Mouse (Mus musculus): ENCODE measurements around the gene Akr1c13. TPM values are rescaled to one million over a fixed set of nuclear protein-coding genes. Genes with fewer than 3 reads are reported as not detected.
A peak's percentile ranks its signal among the peaks of the same experiment; 100 is the strongest.
"Not testable (repeated sequence)": the region's sequence is repeated elsewhere in the genome, so short reads cannot be mapped to it uniquely, and the experiment has no call there.

Akr1c13 gene
- polyA plus RNA-seq, 1 experiment, result 0.42 TPM

- H3K4me3 ChIP-seq (ENCODE audit: insufficient read depth, low read length); H3K27ac ChIP-seq (ENCODE audit: insufficient read depth, low read length); H3K4me1 ChIP-seq (ENCODE audit: control insufficient read depth, insufficient read depth, low read length): not testable (repeated sequence)
- TF ChIP-seq CTCF (IDR thresholded peaks at IDR 0.05; ENCODE audit: borderline replicate concordance, insufficient read depth, low read length), result peak; percentile 27; the same call in 1 of the 2 replicates
These were observed 4.1 kb upstream of the Akr1c13 start for GRCm38 (mm10) chr13:4186641-4187411.

GRCm38 (mm10) chr13:4188174-4188573, 2.8 kb upstream of the Akr1c13 start:
- TF ChIP-seq CTCF (IDR thresholded peaks at IDR 0.05; ENCODE audit: borderline replicate concordance, insufficient read depth, low read length), result no peak
- no peak for TF ChIP-seq POLR2A (IDR thresholded peaks at IDR 0.05; ENCODE audit: low read depth, low read length)
- Histone ChIP-seq H3K27ac (ENCODE audit: insufficient read depth, low read length) (no peak overlapping the region), H3K4me3 (ENCODE audit: insufficient read depth, low read length) (no peak overlapping the region), H3K4me1 (ENCODE audit: control insufficient read depth, insufficient read depth, low read length) (no peaks in the 10 kb centered on the region)

- Histone ChIP-seq H3K27ac (ENCODE audit: insufficient read depth, low read length) (no peak overlapping the region), H3K4me3 (ENCODE audit: insufficient read depth, low read length) (no peak overlapping the region), H3K4me1 (ENCODE audit: control insufficient read depth, insufficient read depth, low read length) (no peaks in the 10 kb centered on the region)
- TF ChIP-seq POLR2A (IDR thresholded peaks at IDR 0.05; ENCODE audit: low read depth, low read length) (no peak), CTCF (IDR thresholded peaks at IDR 0.05; ENCODE audit: borderline replicate concordance, insufficient read depth, low read length) (no peak)
These were observed 1.6 kb downstream of the Akr1c13 start for GRCm38 (mm10) chr13:4192511-4192910.

DNA sequence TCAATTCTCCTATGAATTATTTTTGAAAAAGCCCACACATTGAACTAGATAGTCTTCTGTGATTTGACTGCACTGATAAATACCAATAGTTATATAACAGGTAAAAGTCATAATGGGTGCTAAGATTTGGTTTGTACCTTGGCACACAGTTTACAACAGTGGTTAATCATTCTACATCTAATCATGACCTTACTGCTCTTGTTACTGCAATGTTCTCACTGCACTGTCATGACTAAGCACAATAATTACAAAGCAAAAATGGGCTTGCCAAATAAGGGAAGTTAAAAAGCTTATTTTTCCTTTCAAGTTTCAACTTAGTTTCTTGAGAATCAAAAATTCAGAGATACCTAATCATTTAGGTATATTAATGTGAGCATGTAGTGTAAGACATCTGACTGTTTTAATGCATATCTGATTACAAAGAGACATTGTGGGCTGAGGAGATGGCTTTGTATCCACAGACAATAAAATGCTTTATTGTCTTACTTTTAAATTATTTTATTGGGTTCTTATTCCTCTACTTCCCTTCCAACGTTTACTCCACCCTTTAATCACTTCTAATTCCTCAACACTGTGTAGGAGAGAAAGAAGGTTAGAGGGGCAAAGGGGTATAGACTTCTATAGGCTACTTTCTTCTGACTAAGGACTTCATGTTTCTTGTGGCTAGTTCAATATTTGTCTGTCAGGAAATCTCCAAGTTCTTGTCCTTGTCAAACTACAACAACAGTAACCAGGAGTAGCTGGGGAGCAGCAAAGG, 15.4 kb downstream of the Akr1c13 start:
- Histone ChIP-seq H3K4me3 (ENCODE audit: insufficient read depth, low read length) (no peak overlapping the region), H3K27ac (ENCODE audit: insufficient read depth, low read length) (no peak overlapping the region), H3K4me1 (ENCODE audit: control insufficient read depth, insufficient read depth, low read length) (no peaks in the 10 kb centered on the region)
- TF ChIP-seq CTCF (IDR thresholded peaks at IDR 0.05; ENCODE audit: borderline replicate concordance, insufficient read depth, low read length) (no peak), POLR2A (IDR thresholded peaks at IDR 0.05; ENCODE audit: low read depth, low read length) (no peak)

- Histone ChIP-seq H3K4me3 (ENCODE audit: insufficient read depth, low read length) (no peak overlapping the region), H3K27ac (ENCODE audit: insufficient read depth, low read length) (no peak overlapping the region), H3K4me1 (ENCODE audit: control insufficient read depth, insufficient read depth, low read length) (no peaks in the 10 kb centered on the region)
- TF ChIP-seq POLR2A (IDR thresholded peaks at IDR 0.05; ENCODE audit: low read depth, low read length), result no peak
These were observed 20.8 kb downstream of the Akr1c13 start for GRCm38 (mm10) chr13:4211560-4212299.

DNA sequence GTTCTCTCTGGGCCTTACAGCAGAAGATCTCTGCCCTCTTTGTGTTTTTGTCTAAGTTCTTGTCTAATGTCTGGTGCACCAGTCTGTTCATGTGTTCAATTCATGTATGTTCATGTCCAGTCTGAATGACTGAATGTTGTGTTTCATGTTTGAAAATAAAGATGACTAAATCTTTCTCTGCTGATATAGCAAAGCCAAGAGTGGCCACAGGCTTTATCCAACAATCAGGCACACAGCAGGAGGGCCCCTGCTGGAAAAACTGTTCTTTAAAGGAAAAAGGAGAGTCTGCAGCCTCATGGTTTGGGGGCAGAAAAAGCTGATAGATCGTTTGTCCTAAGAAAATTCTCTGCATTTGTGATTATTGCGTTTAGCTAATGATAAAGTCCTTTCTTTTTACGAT, 21.4 kb downstream of the Akr1c13 start:
- Histone ChIP-seq H3K4me1 (ENCODE audit: control insufficient read depth, insufficient read depth, low read length) (no peaks in the 10 kb centered on the region), H3K27ac (ENCODE audit: insufficient read depth, low read length) (no peak overlapping the region), H3K4me3 (ENCODE audit: insufficient read depth, low read length) (no peak overlapping the region)
- TF ChIP-seq POLR2A (IDR thresholded peaks at IDR 0.05; ENCODE audit: low read depth, low read length), result no peak
- TF ChIP-seq CTCF (IDR thresholded peaks at IDR 0.05; ENCODE audit: borderline replicate concordance, insufficient read depth, low read length), result no peak

- not testable (repeated sequence) for H3K4me3 ChIP-seq (ENCODE audit: insufficient read depth, low read length); H3K27ac ChIP-seq (ENCODE audit: insufficient read depth, low read length); H3K4me1 ChIP-seq (ENCODE audit: control insufficient read depth, insufficient read depth, low read length)
These were observed 24.5 kb downstream of the Akr1c13 start for GRCm38 (mm10) chr13:4215496-4215895.

DNA sequence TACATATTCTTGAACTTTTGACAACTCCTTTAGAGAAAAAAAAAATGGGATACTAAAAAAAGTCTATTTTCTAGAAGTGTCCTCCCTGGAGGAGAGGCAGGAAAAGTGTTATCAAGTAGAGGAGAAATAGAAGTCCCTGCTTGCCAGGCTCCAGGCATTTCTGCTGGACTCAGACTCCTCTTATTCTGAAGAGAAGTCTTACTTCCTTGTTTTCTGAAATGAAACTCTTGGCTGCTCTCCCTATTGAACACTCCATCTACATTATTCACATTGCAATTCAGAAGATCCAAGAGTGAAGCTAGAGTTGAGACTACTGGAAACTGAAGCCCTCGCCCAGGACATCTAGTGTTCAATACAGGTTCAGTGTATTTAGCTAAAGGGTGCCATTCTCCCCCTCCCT, 37.5 kb downstream of the Akr1c13 start, which contains the start of gene Akr1c19:
Gene Akr1c19, plus strand, starts transcription at position 260 of the 400 bp plus-strand sequence.
- TF ChIP-seq CTCF (IDR thresholded peaks at IDR 0.05; ENCODE audit: borderline replicate concordance, insufficient read depth, low read length) (no peak), POLR2A (IDR thresholded peaks at IDR 0.05; ENCODE audit: low read depth, low read length) (no peak)
- no peak within 1 kb of the TSS for H3K27ac ChIP-seq (ENCODE audit: insufficient read depth, low read length)
- no peak within 1 kb of the TSS for H3K4me3 ChIP-seq (ENCODE audit: insufficient read depth, low read length)

DNA sequence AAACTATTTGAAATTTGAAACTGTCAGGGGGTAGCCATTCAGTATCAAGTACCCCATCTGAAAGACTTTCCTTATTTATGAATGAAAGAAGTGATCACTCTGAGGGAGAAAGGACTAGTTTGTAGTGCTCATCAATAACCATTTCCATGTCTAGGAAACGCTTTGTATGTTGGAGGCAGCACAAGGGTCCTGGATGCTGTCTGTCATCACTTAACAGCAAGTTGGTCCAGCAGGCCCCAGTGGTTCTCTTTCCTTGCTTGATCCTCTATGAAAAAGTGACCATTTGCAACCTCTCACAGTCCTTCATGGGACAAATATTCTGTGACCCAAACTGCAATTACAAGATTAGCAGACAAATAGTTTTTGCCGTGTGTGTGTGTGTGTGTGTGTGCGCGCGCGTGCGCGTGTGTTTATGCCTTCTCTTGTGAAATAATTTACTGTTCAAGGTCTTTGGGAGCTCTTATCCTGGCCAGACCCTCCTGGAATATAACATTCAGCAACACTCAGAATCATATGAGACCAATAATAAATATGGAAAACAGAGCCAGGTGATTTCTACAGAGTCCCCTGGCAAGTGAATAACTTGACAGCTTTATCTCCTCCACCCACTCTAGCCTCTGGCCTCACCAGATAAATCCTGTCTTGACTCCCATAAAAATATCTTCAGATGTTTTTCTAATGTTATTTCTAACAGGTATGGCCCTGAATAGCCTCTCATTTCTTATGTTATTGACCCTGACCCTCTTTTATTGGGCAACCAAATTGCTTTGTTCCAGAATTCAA, 40.1 kb downstream of the Akr1c13 start:
- Histone ChIP-seq H3K4me1 (ENCODE audit: control insufficient read depth, insufficient read depth, low read length) (no peaks in the 10 kb centered on the region), H3K4me3 (ENCODE audit: insufficient read depth, low read length) (no peak overlapping the region), H3K27ac (ENCODE audit: insufficient read depth, low read length) (no peak overlapping the region)
- no peak for TF ChIP-seq CTCF (IDR thresholded peaks at IDR 0.05; ENCODE audit: borderline replicate concordance, insufficient read depth, low read length)
- no peak for TF ChIP-seq POLR2A (IDR thresholded peaks at IDR 0.05; ENCODE audit: low read depth, low read length)

More for the DNA sequence above, 37.5 kb downstream of the Akr1c13 start, which contains the start of gene Akr1c19:
- no peaks in the 10 kb centered on the region for H3K4me1 ChIP-seq (ENCODE audit: control insufficient read depth, insufficient read depth, low read length)

Data from embryonic fibroblast, embryonic 13.5 days (primary cell).